Mouse (Mus musculus) lung, postnatal 0 days (tissue): ENCODE data around the gene Rabepk. TPM values are rescaled to one million over a fixed set of nuclear protein-coding genes. Genes with fewer than 3 reads are reported as not detected.
"Not testable (repeated sequence)": the region's sequence is repeated elsewhere in the genome, so short reads cannot be mapped to it uniquely, and the experiment has no call there.

ENCODE experiments used
- ATAC-seq: fragments of 200-750 bp; cut with Nextera tagmentation; 2 replicates; pipeline ENCODE4 v1.8.0; 2017; ENCODE audit warnings: moderate library complexity
- DNase-seq: peaks from one replicate; pipeline ENCODE4 v3.0.0-alpha.2; 2016; ENCODE audit warnings: low spot score
- H3K27ac ChIP-seq: fragments of 300-500 bp; sonication (generic); 2 replicates; pipeline ENCODE4 v1.5.1; 2014; ENCODE audit warnings: antibody characterized with exemption, mild to moderate bottlenecking, low read length, mixed read lengths
- H3K27me3 ChIP-seq: fragments of 300-500 bp; sonication (generic); replicated peaks from 2 replicates; pipeline ENCODE4 v1.6.1; 2014; ENCODE audit warnings: low read length, mixed read lengths; ENCODE audit not compliant: insufficient read depth
- H3K36me3 ChIP-seq: fragments of 300-500 bp; sonication (generic); 2 replicates; pipeline ENCODE4 v1.6.1; 2014; ENCODE audit warnings: low read length, mixed read lengths; ENCODE audit not compliant: insufficient read depth
- H3K4me1 ChIP-seq: fragments of 300-500 bp; sonication (generic); 2 replicates; pipeline ENCODE4 v1.6.1; 2014; ENCODE audit warnings: antibody characterized with exemption, low read depth, low read length, mixed read lengths; ENCODE audit not compliant: insufficient read depth
- H3K4me2 ChIP-seq: fragments of 300-500 bp; sonication (generic); replicated peaks from 2 replicates; pipeline ENCODE4 v1.6.1; 2014; ENCODE audit warnings: low read depth, mild to moderate bottlenecking, low read length, moderate library complexity, mixed read lengths
- H3K4me3 ChIP-seq: fragments of 300-500 bp; sonication (generic); 2 replicates; pipeline ENCODE4 v1.5.1; 2014; ENCODE audit warnings: low read depth, low read length
- H3K9ac ChIP-seq: fragments of 300-500 bp; sonication (generic); replicated peaks from 2 replicates; pipeline ENCODE4 v1.6.1; 2014; ENCODE audit warnings: low read depth, mild to moderate bottlenecking
- H3K9me3 ChIP-seq: fragments of 300-500 bp; sonication (generic); 2 replicates; pipeline ENCODE4 v1.6.1; 2016; ENCODE audit warnings: low read length, mixed read lengths
- CTCF ChIP-seq: IDR thresholded peaks from 2 replicates; pipeline ENCODE4 v1.5.1; 2016; ENCODE audit warnings: antibody characterized with exemption, mild to moderate bottlenecking
- EP300 ChIP-seq: IDR thresholded peaks from 2 replicates; pipeline ENCODE4 v1.6.1; 2016; ENCODE audit warnings: antibody characterized with exemption, mild to moderate bottlenecking, control low read depth
- WGBS: fragments of 180-500 bp; shearing (Covaris S2); extraction: QIAGEN DNeasy Blood & Tissue Kit; methylation state at CpG from one replicate; pipeline ENCODE4 v1.1.7; 2014; 5-methylcytosine and 5-hydroxymethylcytosine counted together
- polyA plus RNA-seq: library from polyadenylated mRNA; unstranded; fragments of >200 nt; fragmentation: Nextera tagmentation; extraction: Ambion mirVana; gene quantifications from 2 replicates; pipeline ENCODE4 v1.2.1, GENCODE M21; 2015

The Rabepk gene
- polyA plus RNA-seq, 1 experiment from 2014 or later = 18.5 TPM

DNA sequence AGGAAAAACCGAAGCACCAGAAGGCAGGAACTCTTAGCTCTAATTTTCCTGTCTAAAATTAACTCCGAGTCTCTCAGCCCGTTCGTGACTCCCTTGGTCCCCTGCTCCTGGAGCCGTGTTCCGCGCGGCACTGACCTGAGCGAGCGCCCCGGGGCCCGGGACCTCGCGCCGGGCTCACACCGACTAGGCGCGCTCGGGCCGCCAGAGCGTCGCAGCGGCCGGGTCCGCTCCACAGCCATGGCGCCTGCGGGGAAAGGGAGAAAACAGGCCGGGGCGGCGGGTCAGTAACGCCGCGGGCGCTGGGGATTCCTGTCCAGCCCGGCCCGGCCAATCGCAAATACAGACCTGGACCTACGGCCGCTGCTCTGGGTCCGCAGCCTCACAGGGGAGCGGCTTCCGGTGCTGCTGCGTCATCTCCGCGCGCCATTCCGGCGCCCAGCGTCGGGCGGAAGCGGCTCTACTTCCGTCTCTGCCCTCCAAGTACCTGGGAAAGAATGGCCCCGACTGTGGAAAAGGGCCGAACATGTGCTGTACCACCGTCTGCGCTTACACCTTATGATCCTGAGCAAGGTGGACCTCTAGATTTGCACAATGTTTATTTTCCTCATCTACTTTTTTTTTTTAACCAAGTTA is 26.2 kb upstream of the Rabepk start, which contains the start of gene Fbxw2:
Gene Fbxw2, minus strand, starts transcription at position 485 of the 633 bp plus-strand sequence.
- Histone ChIP-seq H3K9me3 (no peaks in the 10 kb centered on the region), H3K36me3 (peaks cover 5% of the 10 kb centered on the region; the same call in 1 of the 2 replicates), H3K27ac (peak within 1 kb of the TSS; percentile 96), H3K4me1 (peaks cover 8% of the 10 kb centered on the region; the same call in 1 of the 2 replicates), H3K9ac (peak within 1 kb of the TSS; percentile 97), H3K4me2 (peak within 1 kb of the TSS; percentile 70), H3K4me3 (peak within 1 kb of the TSS; percentile 90), H3K27me3 (no peaks in the 10 kb centered on the region)
- TF ChIP-seq EP300 (peak; percentile 24; the same call in 1 of the 2 replicates), CTCF (no peak)
- peak; percentile 95 for DNase-seq
- ATAC-seq = peak; percentile 98
- 4% methylated on average over 45 of the region's 57 CpGs for WGBS

DNA sequence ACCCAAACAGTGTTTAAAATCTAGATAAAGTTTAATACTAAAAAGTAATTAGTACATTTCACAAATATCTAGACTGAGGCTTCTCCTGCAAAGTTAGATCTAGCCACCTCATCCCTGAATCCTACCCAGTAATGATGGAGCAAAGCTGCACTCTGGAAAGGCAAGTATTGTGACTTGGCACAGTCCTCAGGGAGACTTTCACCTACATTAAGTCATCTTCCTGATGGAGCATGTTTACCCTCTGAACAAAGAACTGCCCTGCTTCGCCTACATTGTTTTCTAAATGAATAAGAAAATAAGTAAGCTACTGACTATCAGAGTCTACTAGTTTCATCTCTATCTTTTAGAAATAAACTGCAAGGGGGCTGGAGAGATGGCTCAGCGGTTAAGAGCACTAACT is 18.8 kb upstream of the Rabepk start:
- H3K4me2 ChIP-seq = no peak overlapping the region
- peaks cover 10% of the 10 kb centered on the region for H3K36me3 ChIP-seq
- no peak overlapping the region for H3K4me3 ChIP-seq
- H3K27ac ChIP-seq = no peak overlapping the region
- no peaks in the 10 kb centered on the region for H3K4me1 ChIP-seq
- no peak for TF ChIP-seq CTCF
- no peak for TF ChIP-seq EP300
- 94% methylated on average over 2 of the region's 2 CpGs for WGBS
- H3K9ac ChIP-seq = no peak overlapping the region
- DNase-seq (no peak), ATAC-seq (no peak)
- no peaks in the 10 kb centered on the region for H3K9me3 ChIP-seq
- H3K27me3 ChIP-seq = no peaks in the 10 kb centered on the region

- not testable (repeated sequence) for H3K4me3 ChIP-seq, H3K4me1 ChIP-seq, DNase-seq, H3K36me3 ChIP-seq, ATAC-seq, H3K9me3 ChIP-seq, H3K27me3 ChIP-seq, H3K4me2 ChIP-seq, H3K9ac ChIP-seq, H3K27ac ChIP-seq
- WGBS = 91% methylated on average over 2 of the region's 2 CpGs
These were observed 16.2 kb upstream of the Rabepk start for GRCm38 (mm10) chr2:34815893-34816292.

DNA sequence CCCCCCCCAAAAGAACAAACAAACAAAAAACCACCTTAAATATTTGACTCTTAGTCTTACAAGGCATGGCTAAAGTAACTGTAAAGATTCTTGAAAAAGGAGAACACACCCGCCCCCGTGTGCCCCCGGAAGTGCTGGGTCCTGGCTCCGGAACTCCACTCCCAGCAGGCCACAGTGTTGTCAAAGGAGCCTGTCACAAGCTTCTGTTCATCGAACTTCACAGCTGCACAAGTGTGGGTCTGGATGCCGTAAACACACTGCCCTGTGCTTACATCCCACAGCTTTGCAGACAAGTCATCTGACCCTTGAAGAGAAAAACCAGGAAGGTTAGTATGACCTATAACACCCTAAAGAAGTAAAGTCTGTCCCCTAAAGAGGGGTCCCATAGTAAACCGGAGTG is 13.0 kb upstream of the Rabepk start:
- H3K4me2 ChIP-seq = no peak overlapping the region
- DNase-seq = no peak
- H3K36me3 ChIP-seq = no peaks in the 10 kb centered on the region
- H3K9ac ChIP-seq = no peak overlapping the region
- no peak for ATAC-seq
- no peak overlapping the region for H3K27ac ChIP-seq
- 82% methylated on average over 7 of the region's 7 CpGs for WGBS
- no peaks in the 10 kb centered on the region for H3K9me3 ChIP-seq
- no peaks in the 10 kb centered on the region for H3K27me3 ChIP-seq
- TF ChIP-seq EP300 (no peak), CTCF (no peak)
- H3K4me1 ChIP-seq = no peaks in the 10 kb centered on the region
- H3K4me3 ChIP-seq = no peak overlapping the region

DNA sequence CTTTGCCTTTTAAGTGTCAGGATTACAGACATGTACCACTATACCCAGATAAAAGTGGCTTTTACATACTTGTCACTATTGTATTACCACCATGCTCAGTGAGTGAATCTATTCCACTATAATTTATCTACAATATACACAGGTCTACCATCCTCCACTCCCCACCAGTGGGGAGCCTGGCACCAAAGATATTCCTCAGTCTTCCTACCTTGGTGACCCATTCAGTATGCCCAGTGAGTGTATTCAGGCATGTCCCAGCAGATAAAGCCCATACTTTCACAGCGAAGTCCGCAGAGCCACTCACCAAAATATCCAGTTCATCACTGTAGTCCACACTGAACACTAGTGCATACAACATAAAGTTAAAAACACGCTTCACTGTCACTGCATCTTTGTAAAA is 11.1 kb upstream of the Rabepk start:
- Histone ChIP-seq H3K9ac (no peak overlapping the region), H3K36me3 (no peaks in the 10 kb centered on the region), H3K27me3 (no peaks in the 10 kb centered on the region), H3K4me2 (no peak overlapping the region), H3K4me1 (no peaks in the 10 kb centered on the region), H3K27ac (no peak overlapping the region), H3K4me3 (no peak overlapping the region), H3K9me3 (no peaks in the 10 kb centered on the region)
- TF ChIP-seq EP300 (no peak), CTCF (no peak)
- ATAC-seq (no peak), DNase-seq (no peak)
- 92% methylated on average over 3 of the region's 3 CpGs for WGBS

DNA sequence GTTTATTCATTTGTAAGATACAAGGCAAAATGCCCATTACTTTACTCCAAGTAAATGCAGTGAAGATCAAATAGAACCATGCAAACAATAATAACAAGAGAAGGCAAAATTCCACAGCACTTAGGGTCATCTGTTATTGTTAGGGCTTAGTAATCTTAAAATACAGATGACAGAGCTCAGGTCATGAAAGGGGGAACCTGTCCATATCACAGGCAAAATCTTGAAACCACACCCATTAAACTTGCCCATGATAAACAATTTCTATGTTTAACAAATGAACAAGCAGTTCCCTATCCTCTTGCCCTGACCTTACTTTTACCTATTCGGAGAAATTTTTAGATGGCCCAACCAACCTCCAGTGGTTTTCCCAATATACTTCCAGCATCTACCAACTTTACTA is 9.9 kb upstream of the Rabepk start:
- DNase-seq = no peak
- 96% methylated on average over 1 of the region's 1 CpGs for WGBS
- no peak for TF ChIP-seq CTCF
- TF ChIP-seq EP300 = no peak
- Histone ChIP-seq H3K9ac (no peak overlapping the region), H3K4me1 (no peaks in the 10 kb centered on the region), H3K27ac (no peak overlapping the region), H3K4me2 (no peak overlapping the region), H3K27me3 (no peaks in the 10 kb centered on the region), H3K36me3 (no peaks in the 10 kb centered on the region), H3K4me3 (no peak overlapping the region), H3K9me3 (no peaks in the 10 kb centered on the region)
- ATAC-seq = no peak

- TF ChIP-seq CTCF (no peak), EP300 (no peak)
- no peak overlapping the region for H3K4me2 ChIP-seq
- no peaks in the 10 kb centered on the region for H3K27me3 ChIP-seq
- 56% methylated on average over 2 of the region's 2 CpGs for WGBS
- no peak for ATAC-seq
- H3K4me3 ChIP-seq = no peak overlapping the region
- no peak overlapping the region for H3K27ac ChIP-seq
- no peak overlapping the region for H3K9ac ChIP-seq
- no peak for DNase-seq
- no peaks in the 10 kb centered on the region for H3K4me1 ChIP-seq
- H3K9me3 ChIP-seq = no peaks in the 10 kb centered on the region
- H3K36me3 ChIP-seq = no peaks in the 10 kb centered on the region
These were observed 8.3 kb upstream of the Rabepk start for GRCm38 (mm10) chr2:34808057-34808456.
